Comparison of ENCODE assay signal across 10 mouse cellular contexts in the genomic region with DNA sequence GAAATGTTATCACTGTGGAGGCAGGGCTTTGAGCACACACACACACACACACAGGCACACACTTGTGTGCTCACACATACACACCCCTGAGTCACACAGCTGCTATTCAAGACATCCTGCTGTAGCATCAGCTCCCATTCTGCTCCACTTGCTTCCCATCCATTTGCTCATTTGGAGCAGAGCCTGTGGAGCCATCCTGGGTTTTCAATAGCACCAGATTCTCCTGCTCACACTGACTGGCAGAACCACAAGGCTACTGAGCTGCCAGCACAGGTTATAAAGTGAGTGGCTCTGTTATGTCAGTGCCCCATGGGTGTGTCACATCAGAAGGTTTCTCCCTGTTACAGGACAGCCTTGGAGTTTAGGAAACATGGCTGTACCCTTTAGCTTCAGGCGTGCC.
DNase-seq lines count a peak whose midpoint lies in the region; ATAC-seq lines count a peak whose summit lies in the region.
"Had no signal": no experiment of that assay in that cellular context is flagged by ENCODE, and none has a peak within 500 bp of the region (broad histone marks: within the 10 kb centered on the region; RNA-seq: fewer than 3 reads in every experiment).

No protein-coding gene starts in this region.

- ATAC-seq in embryonic facial prominence, embryonic 13.5 days (ENCODE audit: insufficient number of reproducible peaks, insufficient read depth, low FRiP score, low TSS enrichment, low read depth): no peak
- no peak for ATAC-seq in stomach, embryonic 15.5 days (ENCODE audit: insufficient read depth, low FRiP score, low read depth)

- WGBS in embryonic facial prominence, embryonic 13.5 days: 43% methylated on average over 1 of the region's 1 CpGs
- WGBS in limb, embryonic 10.5 days: 74% methylated on average over 1 of the region's 1 CpGs
- 74% methylated on average over 1 of the region's 1 CpGs for WGBS in stomach, embryonic 15.5 days

- H3K4me1 ChIP-seq in embryonic facial prominence, embryonic 13.5 days: peaks cover 38% of the 10 kb centered on the region
- H3K4me1 ChIP-seq in limb, embryonic 10.5 days: peaks cover 38% of the 10 kb centered on the region
- H3K4me1 ChIP-seq in stomach, embryonic 15.5 days: 0 out of 2 replicates have a peak, but pooled peaks cover 5% of the 10 kb centered on the region
- H3K4me1 ChIP-seq: liver, embryonic 13.5 days had no signal

- H3K4me2 ChIP-seq in embryonic facial prominence, embryonic 13.5 days: 0 out of 2 replicates have a peak overlapping the region, but pooled peaks have one; percentile 39
- H3K4me2 ChIP-seq in stomach, embryonic 15.5 days: no peak overlapping the region
- H3K4me2 ChIP-seq: liver, embryonic 13.5 days had no signal

- H3K4me3 ChIP-seq in embryonic facial prominence, embryonic 13.5 days: no peak overlapping the region
- H3K4me3 ChIP-seq in limb, embryonic 10.5 days: no peak overlapping the region
- no peak overlapping the region for H3K4me3 ChIP-seq in stomach, embryonic 15.5 days (replicated peaks)
- H3K4me3 ChIP-seq: liver, embryonic 13.5 days had no signal

- no peaks in the 10 kb centered on the region for H3K27me3 ChIP-seq in embryonic facial prominence, embryonic 13.5 days
- no peaks in the 10 kb centered on the region for H3K27me3 ChIP-seq in limb, embryonic 10.5 days (ENCODE audit: low read depth, poor library complexity, severe bottlenecking)
- H3K27me3 ChIP-seq in stomach, embryonic 15.5 days (replicated peaks): no peaks in the 10 kb centered on the region
- H3K27me3 ChIP-seq: liver, embryonic 13.5 days had no signal

- no peak overlapping the region for H3K9ac ChIP-seq in embryonic facial prominence, embryonic 13.5 days
- H3K9ac ChIP-seq in stomach, embryonic 15.5 days: no peak overlapping the region
- H3K9ac ChIP-seq: liver, embryonic 13.5 days had no signal

- peak; percentile 4 for DNase-seq in right cerebral cortex, postnatal 4 days
- DNase-seq in right cerebral cortex, postnatal 36 days (ENCODE audit: low spot score in 2 of 2): no peak
- DNase-seq in limb, embryonic 10.5 days (ENCODE audit: low spot score): no peak
- no peak for DNase-seq in gastrocnemius, adult 8-10 months (ENCODE audit: low spot score in 2 of 2)
- no peak for DNase-seq in kidney, postnatal 4 days
- no peak for DNase-seq in frontal cortex, postnatal 10 days (ENCODE audit: low spot score in 2 of 2)
- DNase-seq: kidney, adult 11 months; liver, embryonic 13.5 days had no signal

- peak overlapping the region; percentile 82 for H3K27ac ChIP-seq in embryonic facial prominence, embryonic 13.5 days
- peak overlapping the region; percentile 89 for H3K27ac ChIP-seq in limb, embryonic 10.5 days
- H3K27ac ChIP-seq in stomach, embryonic 15.5 days: peak overlapping the region; percentile 9; the same call in 1 of the 2 replicates
- H3K27ac ChIP-seq: liver, embryonic 13.5 days had no signal

- no peaks in the 10 kb centered on the region for H3K36me3 ChIP-seq in embryonic facial prominence, embryonic 13.5 days
- H3K36me3 ChIP-seq in limb, embryonic 10.5 days: no peaks in the 10 kb centered on the region
- no peaks in the 10 kb centered on the region for H3K36me3 ChIP-seq in stomach, embryonic 15.5 days
- H3K36me3 ChIP-seq: liver, embryonic 13.5 days had no signal

- no peaks in the 10 kb centered on the region for H3K9me3 ChIP-seq in embryonic facial prominence, embryonic 13.5 days
- H3K9me3 ChIP-seq in limb, embryonic 10.5 days (replicated peaks): no peaks in the 10 kb centered on the region; the same call in 1 of the 2 replicates
- no peaks in the 10 kb centered on the region for H3K9me3 ChIP-seq in stomach, embryonic 15.5 days
- H3K9me3 ChIP-seq: liver, embryonic 13.5 days had no signal

Comparison
In these comparisons a context has a peak if more than half of its experiments do, and no peak if none do; other contexts are left out.
1. H3K27ac ChIP-seq: peak in every context shown above with its lines; median percentile 89 in limb, embryonic 10.5 days; 82 in embryonic facial prominence, embryonic 13.5 days; 9 in stomach, embryonic 15.5 days.